ENCODE assay signal across 8 mouse cellular contexts in the genomic region with DNA sequence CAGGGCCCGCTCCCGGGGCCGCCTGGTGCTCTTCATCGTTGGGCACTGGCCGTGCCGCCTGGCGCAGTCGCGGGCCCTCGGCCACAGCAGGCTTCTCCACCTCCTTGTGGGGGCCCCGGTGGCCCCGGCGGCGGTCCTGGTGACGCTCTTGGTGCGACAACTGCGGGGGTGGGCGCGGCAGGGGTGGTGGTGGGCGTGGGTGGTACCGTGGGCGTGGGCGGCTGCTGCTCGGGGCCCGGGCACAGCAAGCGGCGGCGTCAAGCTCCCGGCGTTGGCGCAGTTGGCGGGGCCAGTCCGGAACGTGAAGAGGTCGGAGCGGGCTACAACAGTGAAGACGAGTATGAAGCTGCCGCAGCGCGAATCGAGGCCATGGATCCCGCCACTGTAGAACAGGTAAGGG. TPM values are rescaled to one million over a fixed set of nuclear protein-coding genes. Genes with fewer than 3 reads are reported as not detected.
DNase-seq lines count a peak whose midpoint lies in the region; ATAC-seq and TF ChIP-seq lines count a peak whose summit lies in the region.

No protein-coding gene starts in this region.

- peak; percentile 74 for DNase-seq in heart, embryonic 10.5 days (ENCODE audit: low spot score)
- no peak for DNase-seq in heart, postnatal 36 days
- peak; percentile 8 for DNase-seq in ES-CJ7 (ENCODE audit: low read depth, low spot score)
- DNase-seq in hindbrain, postnatal 0 days (ENCODE audit: low spot score), result peak; percentile 2
- no peak for DNase-seq in layer of hippocampus, adult 8-10 months (ENCODE audit: low spot score in 2 of 2)

- peak overlapping the region; percentile 84 for H3K4me3 ChIP-seq in heart, embryonic 10.5 days
- peak overlapping the region; percentile 68 for H3K4me3 ChIP-seq in embryonic facial prominence, embryonic 15.5 days (replicated peaks)
- H3K4me3 ChIP-seq in hindbrain, postnatal 0 days (ENCODE audit: low read length), result peak overlapping the region; percentile 64
- H3K4me3 ChIP-seq in lung, embryonic 16.5 days (ENCODE audit: low read length), result peak overlapping the region; percentile 78
- H3K4me3 ChIP-seq in stomach, embryonic 15.5 days (replicated peaks), result peak overlapping the region; percentile 67

- no peak for ATAC-seq in embryonic facial prominence, embryonic 15.5 days (ENCODE audit: insufficient number of reproducible peaks, low FRiP score, low TSS enrichment, low read depth)
- ATAC-seq in hindbrain, postnatal 0 days, result no peak; the same call in 1 of the 2 replicates
- ATAC-seq in lung, embryonic 16.5 days (ENCODE audit: low read depth), result no peak
- ATAC-seq in stomach, embryonic 15.5 days (ENCODE audit: insufficient read depth, low FRiP score, low read depth), result no peak

- no peaks in the 10 kb centered on the region for H3K36me3 ChIP-seq in heart, embryonic 10.5 days
- no peaks in the 10 kb centered on the region for H3K36me3 ChIP-seq in embryonic facial prominence, embryonic 15.5 days
- H3K36me3 ChIP-seq in hindbrain, postnatal 0 days (ENCODE audit: insufficient read depth, low read length), result no peaks in the 10 kb centered on the region
- H3K36me3 ChIP-seq in lung, embryonic 16.5 days (ENCODE audit: control insufficient read depth, insufficient read depth, low read length), result no peaks in the 10 kb centered on the region
- H3K36me3 ChIP-seq in stomach, embryonic 15.5 days, result no peaks in the 10 kb centered on the region

- WGBS in heart, embryonic 10.5 days, result 19% methylated on average over 42 of the region's 42 CpGs
- 15% methylated on average over 34 of the region's 42 CpGs for WGBS in embryonic facial prominence, embryonic 15.5 days
- 40% methylated on average over 42 of the region's 42 CpGs for WGBS in hindbrain, postnatal 0 days
- 9% methylated on average over 27 of the region's 42 CpGs for WGBS in lung, embryonic 16.5 days
- WGBS in stomach, embryonic 15.5 days, result 18% methylated on average over 41 of the region's 42 CpGs

- H3K27ac ChIP-seq in heart, embryonic 10.5 days, result peak overlapping the region; percentile 90
- H3K27ac ChIP-seq in embryonic facial prominence, embryonic 15.5 days (replicated peaks), result peak overlapping the region; percentile 96
- peak overlapping the region; percentile 90 for H3K27ac ChIP-seq in hindbrain, postnatal 0 days
- H3K27ac ChIP-seq in lung, embryonic 16.5 days (ENCODE audit: low read length), result peak overlapping the region; percentile 97
- peak overlapping the region; percentile 87 for H3K27ac ChIP-seq in stomach, embryonic 15.5 days

- no peaks in the 10 kb centered on the region for H3K27me3 ChIP-seq in heart, embryonic 10.5 days (ENCODE audit: insufficient read depth, poor library complexity, severe bottlenecking)
- no peaks in the 10 kb centered on the region for H3K27me3 ChIP-seq in embryonic facial prominence, embryonic 15.5 days
- no peaks in the 10 kb centered on the region for H3K27me3 ChIP-seq in hindbrain, postnatal 0 days (ENCODE audit: insufficient read depth, low read length)
- H3K27me3 ChIP-seq in lung, embryonic 16.5 days (ENCODE audit: control insufficient read depth, insufficient read depth, low read depth, low read length), result no peaks in the 10 kb centered on the region
- no peaks in the 10 kb centered on the region for H3K27me3 ChIP-seq in stomach, embryonic 15.5 days (replicated peaks)

- intact Hi-C loops in heart, postnatal 36 days (cut with DNase I), result no loop called here

- peak overlapping the region; percentile 62 for H3K9ac ChIP-seq in embryonic facial prominence, embryonic 15.5 days
- H3K9ac ChIP-seq in hindbrain, postnatal 0 days (replicated peaks; ENCODE audit: low read length), result peak overlapping the region; percentile 88
- H3K9ac ChIP-seq in lung, embryonic 16.5 days (ENCODE audit: low read length), result peak overlapping the region; percentile 86
- peak overlapping the region; percentile 68 for H3K9ac ChIP-seq in stomach, embryonic 15.5 days

- TF ChIP-seq CTCF in hindbrain, postnatal 0 days (IDR thresholded peaks at IDR 0.05; ENCODE audit: low read depth), result no peak

- peak overlapping the region; percentile 51 for H3K4me2 ChIP-seq in embryonic facial prominence, embryonic 15.5 days (replicated peaks)
- H3K4me2 ChIP-seq in hindbrain, postnatal 0 days (ENCODE audit: low read depth, low read length), result peak overlapping the region; percentile 65
- peak overlapping the region; percentile 60 for H3K4me2 ChIP-seq in lung, embryonic 16.5 days (ENCODE audit: low read depth, low read length)
- H3K4me2 ChIP-seq in stomach, embryonic 15.5 days, result peak overlapping the region; percentile 60

- no peaks in the 10 kb centered on the region for H3K9me3 ChIP-seq in heart, embryonic 10.5 days
- H3K9me3 ChIP-seq in embryonic facial prominence, embryonic 15.5 days (replicated peaks), result no peaks in the 10 kb centered on the region
- H3K9me3 ChIP-seq in hindbrain, postnatal 0 days (ENCODE audit: low read length), result no peaks in the 10 kb centered on the region
- no peaks in the 10 kb centered on the region for H3K9me3 ChIP-seq in lung, embryonic 16.5 days (ENCODE audit: control insufficient read depth, low read length)
- no peaks in the 10 kb centered on the region for H3K9me3 ChIP-seq in stomach, embryonic 15.5 days

- H3K4me1 ChIP-seq in heart, embryonic 10.5 days, result no peaks in the 10 kb centered on the region
- H3K4me1 ChIP-seq in embryonic facial prominence, embryonic 15.5 days, result 0 out of 2 replicates have a peak, but pooled peaks cover 8% of the 10 kb centered on the region
- no peaks in the 10 kb centered on the region for H3K4me1 ChIP-seq in hindbrain, postnatal 0 days (ENCODE audit: insufficient read depth, low read length)
- 0 out of 2 replicates have a peak, but pooled peaks cover 2% of the 10 kb centered on the region for H3K4me1 ChIP-seq in lung, embryonic 16.5 days (replicated peaks; ENCODE audit: control insufficient read depth, insufficient read depth, low read length)
- no peaks in the 10 kb centered on the region for H3K4me1 ChIP-seq in stomach, embryonic 15.5 days

RNA-seq across cellular contexts. Expression of a gene that starts 1.2 kb away (rescaled TPM):
- 33.0 and 43.8 TPM in 2 replicates for polyA plus RNA-seq in heart, embryonic 10.5 days (2016; fragmentation: Nextera tagmentation; extraction: Ambion mirVana)
- total RNA-seq in heart, postnatal 36 days (2021), result 10 to 100 TPM; 26.1 to 27.8 TPM
- 51.3 and 53.9 TPM in 2 replicates for polyA plus RNA-seq in embryonic facial prominence, embryonic 15.5 days (2015; fragmentation: Nextera tagmentation; extraction: Ambion mirVana)
- 64.9 and 75.8 TPM in 2 replicates for total RNA-seq in hindbrain, postnatal 0 days (2014; rRNA removed)
- polyA plus RNA-seq in hindbrain, postnatal 0 days (2015; fragmentation: Nextera tagmentation; extraction: Ambion mirVana), result 36.8 and 37.3 TPM in 2 replicates
- polyA plus RNA-seq in lung, embryonic 16.5 days (2015; fragmentation: Nextera tagmentation; extraction: Ambion mirVana), result 33.8 and 36.7 TPM in 2 replicates
- polyA plus RNA-seq in stomach, embryonic 15.5 days (2015; fragmentation: Nextera tagmentation; extraction: Ambion mirVana), result 44.3 and 44.7 TPM in 2 replicates
- 10 to 100 TPM; 72.4 to 77.1 (median 75.7) TPM for total RNA-seq in layer of hippocampus, adult 8-10 months (2022)

RNA-seq across cellular contexts. Expression of a gene that starts 20.2 kb away (rescaled TPM):
- 1.1 and 1.4 TPM in 2 replicates for polyA plus RNA-seq in heart, embryonic 10.5 days (2016; fragmentation: Nextera tagmentation; extraction: Ambion mirVana)
- total RNA-seq in heart, postnatal 36 days (2021), result under 1 TPM; 0.19 to 0.28 TPM
- 1.8 and 1.9 TPM in 2 replicates for polyA plus RNA-seq in embryonic facial prominence, embryonic 15.5 days (2015; fragmentation: Nextera tagmentation; extraction: Ambion mirVana)
- total RNA-seq in hindbrain, postnatal 0 days (2014; rRNA removed), result 3.1 and 3.4 TPM in 2 replicates
- polyA plus RNA-seq in hindbrain, postnatal 0 days (2015; fragmentation: Nextera tagmentation; extraction: Ambion mirVana), result 4.1 and 5.9 TPM in 2 replicates
- polyA plus RNA-seq in lung, embryonic 16.5 days (2015; fragmentation: Nextera tagmentation; extraction: Ambion mirVana), result 1.1 TPM in 2 replicates
- polyA plus RNA-seq in stomach, embryonic 15.5 days (2015; fragmentation: Nextera tagmentation; extraction: Ambion mirVana), result 1.4 and 1.5 TPM in 2 replicates
- total RNA-seq in layer of hippocampus, adult 8-10 months (2022), result 10 to 100 TPM in 2 of 4 experiments, 1 to 10 TPM in 2; 8.8 to 11.8 (median 10.1) TPM

RNA-seq across cellular contexts. Expression of a gene that starts 35.7 kb away (rescaled TPM):
- polyA plus RNA-seq in heart, embryonic 10.5 days (2016; fragmentation: Nextera tagmentation; extraction: Ambion mirVana), result 7.0 and 7.8 TPM in 2 replicates
- 1 to 10 TPM; 2.4 to 3.3 TPM for total RNA-seq in heart, postnatal 36 days (2021)
- polyA plus RNA-seq in embryonic facial prominence, embryonic 15.5 days (2015; fragmentation: Nextera tagmentation; extraction: Ambion mirVana), result 9.8 and 14.2 TPM in 2 replicates
- total RNA-seq in hindbrain, postnatal 0 days (2014; rRNA removed), result 13.9 and 18.3 TPM in 2 replicates
- 20.8 and 22.3 TPM in 2 replicates for polyA plus RNA-seq in hindbrain, postnatal 0 days (2015; fragmentation: Nextera tagmentation; extraction: Ambion mirVana)
- 11.4 and 15.0 TPM in 2 replicates for polyA plus RNA-seq in lung, embryonic 16.5 days (2015; fragmentation: Nextera tagmentation; extraction: Ambion mirVana)
- polyA plus RNA-seq in stomach, embryonic 15.5 days (2015; fragmentation: Nextera tagmentation; extraction: Ambion mirVana), result 10.3 and 15.9 TPM in 2 replicates
- 10 to 100 TPM; 41.3 to 61.5 (median 50.7) TPM for total RNA-seq in layer of hippocampus, adult 8-10 months (2022)

RNA-seq across cellular contexts. Expression of a gene that starts 41.5 kb away (rescaled TPM):
- 32.2 and 33.5 TPM in 2 replicates for polyA plus RNA-seq in heart, embryonic 10.5 days (2016; fragmentation: Nextera tagmentation; extraction: Ambion mirVana)
- 10 to 100 TPM; 13.2 to 16.7 TPM for total RNA-seq in heart, postnatal 36 days (2021)
- polyA plus RNA-seq in embryonic facial prominence, embryonic 15.5 days (2015; fragmentation: Nextera tagmentation; extraction: Ambion mirVana), result 55.0 and 55.5 TPM in 2 replicates
- total RNA-seq in hindbrain, postnatal 0 days (2014; rRNA removed), result 38.0 and 61.0 TPM in 2 replicates
- 43.7 and 46.2 TPM in 2 replicates for polyA plus RNA-seq in hindbrain, postnatal 0 days (2015; fragmentation: Nextera tagmentation; extraction: Ambion mirVana)
- polyA plus RNA-seq in lung, embryonic 16.5 days (2015; fragmentation: Nextera tagmentation; extraction: Ambion mirVana), result 40.9 and 42.7 TPM in 2 replicates
- 39.0 and 39.4 TPM in 2 replicates for polyA plus RNA-seq in stomach, embryonic 15.5 days (2015; fragmentation: Nextera tagmentation; extraction: Ambion mirVana)
- 10 to 100 TPM; 39.3 to 50.9 (median 41.9) TPM for total RNA-seq in layer of hippocampus, adult 8-10 months (2022)

RNA-seq across cellular contexts. Expression of a gene that starts 52.8 kb away (rescaled TPM):
- polyA plus RNA-seq in heart, embryonic 10.5 days (2016; fragmentation: Nextera tagmentation; extraction: Ambion mirVana), result 35.4 and 37.6 TPM in 2 replicates
- 10 to 100 TPM; 25.1 to 25.4 TPM for total RNA-seq in heart, postnatal 36 days (2021)
- polyA plus RNA-seq in embryonic facial prominence, embryonic 15.5 days (2015; fragmentation: Nextera tagmentation; extraction: Ambion mirVana), result 46.2 and 46.7 TPM in 2 replicates
- 23.4 and 28.3 TPM in 2 replicates for total RNA-seq in hindbrain, postnatal 0 days (2014; rRNA removed)
- 61.1 and 62.8 TPM in 2 replicates for polyA plus RNA-seq in hindbrain, postnatal 0 days (2015; fragmentation: Nextera tagmentation; extraction: Ambion mirVana)
- 41.9 and 44.0 TPM in 2 replicates for polyA plus RNA-seq in lung, embryonic 16.5 days (2015; fragmentation: Nextera tagmentation; extraction: Ambion mirVana)
- 38.9 and 42.4 TPM in 2 replicates for polyA plus RNA-seq in stomach, embryonic 15.5 days (2015; fragmentation: Nextera tagmentation; extraction: Ambion mirVana)
- 100 to 1,000 TPM in 3 of 4 experiments, 10 to 100 TPM in 1; 97.8 to 120 (median 109) TPM for total RNA-seq in layer of hippocampus, adult 8-10 months (2022)

Comparison
In these comparisons a context has a peak if more than half of its experiments do, and no peak if none do; other contexts are left out.
1. DNase-seq: peak in heart, embryonic 10.5 days (single experiment), ES-CJ7 (single experiment) and hindbrain, postnatal 0 days (single experiment); none in heart, postnatal 36 days (0 of 2) and layer of hippocampus, adult 8-10 months (0 of 2).
2. Peak in every context shown above with its lines, with median percentiles within 50 percentile points of each other: H3K27ac ChIP-seq, H3K4me3 ChIP-seq, H3K4me2 ChIP-seq and H3K9ac ChIP-seq.